Mouse (Mus musculus): ENCODE results near the gene Zdhhc9. TPM values are rescaled to one million over a fixed set of nuclear protein-coding genes. Genes with fewer than 3 reads are reported as not detected.
A peak's percentile ranks its signal among the peaks of the same experiment; 100 is the strongest.

Zdhhc9 gene
- polyA plus RNA-seq, 1 experiment from 2014 or later: 3.4 TPM

GRCm38 (mm10) chrX:48124132-48125071 lies 84.3 kb downstream of the Zdhhc9 start:
- Histone ChIP-seq H3K4me1 (ENCODE audit: control insufficient read depth, insufficient read depth, low read length) (0 out of 2 replicates have a peak, but pooled peaks cover 2% of the 10 kb centered on the region), H3K4me2 (ENCODE audit: low read depth, low read length) (peak overlapping the region; percentile 58), H3K27me3 (ENCODE audit: control insufficient read depth, insufficient read depth, low read length) (peaks cover 2% of the 10 kb centered on the region; the same call in 1 of the 2 replicates), H3K27ac (ENCODE audit: low read length) (no peak overlapping the region), H3K36me3 (ENCODE audit: control insufficient read depth, insufficient read depth) (no peaks in the 10 kb centered on the region), H3K9ac (ENCODE audit: low read length) (no peak overlapping the region), H3K4me3 (ENCODE audit: low read length) (peak overlapping the region; percentile 23), H3K9me3 (replicated peaks; ENCODE audit: control insufficient read depth, low read length) (no peaks in the 10 kb centered on the region)
- ATAC-seq (replicated peaks; ENCODE audit: extremely low read depth, insufficient read depth, low FRiP score): 0 out of 2 replicates have a peak, but pooled peaks have one; percentile 60
- WGBS: 20% methylated on average over 17 of the region's 17 CpGs

Other genes with a start within 250 kb of the Zdhhc9 start
- 7.9 and 8.5 TPM in 2 replicates for gene Apln, start 174.0 kb downstream of the Zdhhc9 start, polyA plus RNA-seq (2015; fragmentation: Nextera tagmentation; extraction: Ambion mirVana)
- gene Xpnpep2, start 100.2 kb downstream of the Zdhhc9 start, polyA plus RNA-seq (2015; fragmentation: Nextera tagmentation; extraction: Ambion mirVana): 0.84 and 0.98 TPM in 2 replicates
- 8.8 and 22.3 TPM in 2 replicates for gene Sash3, start 62.4 kb downstream of the Zdhhc9 start, polyA plus RNA-seq (2015; fragmentation: Nextera tagmentation; extraction: Ambion mirVana)
- 8.8 and 9.0 TPM in 2 replicates for gene Utp14a, start 48.0 kb upstream of the Zdhhc9 start, polyA plus RNA-seq (2015; fragmentation: Nextera tagmentation; extraction: Ambion mirVana)
- gene Bcorl1, start 132.5 kb upstream of the Zdhhc9 start, polyA plus RNA-seq (2015; fragmentation: Nextera tagmentation; extraction: Ambion mirVana): 3.4 and 3.6 TPM in 2 replicates

All from heart, embryonic 16.5 days (tissue).